Mouse (Mus musculus) layer of hippocampus, adult 6 months (tissue): ENCODE data around the gene Trim66. TPM values are rescaled to one million over a fixed set of nuclear protein-coding genes. Genes with fewer than 3 reads are reported as not detected.

ENCODE experiments used
- long read RNA-seq, 2 experiments: library from polyadenylated mRNA; unstranded; transcript quantifications; one replicate each; pipeline ENCODE4 v2.0.0; 2019 to 2020
- microRNA-seq: library from miRNA; unstranded; fragments of <30 nt; microRNA quantifications from one replicate; pipeline ENCODE4 v1.2.0, GENCODE M21; 2020
- polyA plus RNA-seq: library from polyadenylated mRNA; unstranded; fragments of <200 nt; fragmentation: Nextera tagmentation; gene quantifications from 2 replicates; pipeline ENCODE4 v1.2.3, GENCODE M21; 2021

The Trim66 gene
- 1.3 and 1.6 TPM in 2 replicates for polyA plus RNA-seq
- long read RNA-seq, experiment 1, partial matches to known transcripts = 0 of 2 reads
- long read RNA-seq, experiment 1, other reads (novel, unspliced or antisense) = 2 of 2 reads
- long read RNA-seq, experiment 2, partial matches to known transcripts = 3 of 13 reads
- long read RNA-seq, experiment 2, other reads (novel, unspliced or antisense) = 10 of 13 reads

GRCm38 (mm10) chr7:109508034-109508433 lies at the start of gene Trim66:
TSS of gene Trim66 (minus strand) at chr7:109508134.

GRCm38 (mm10) chr7:109518838-109519696 lies 11.1 kb upstream of the Trim66 start, which contains the start of gene Rpl27a:
TSS of gene Rpl27a (plus strand) at chr7:109519147.

GRCm38 (mm10) chr7:109438781-109439591 lies 68.9 kb downstream of the Trim66 start, which contains the start of gene Stk33:
TSS of gene Stk33 (minus strand) at chr7:109439081.

Small RNA genes within 50 kb of the gene (microRNA-seq; reads per million reads assigned to microRNA genes)
- gene Gm47284 = not detected

Other genes with a start within 250 kb of the Trim66 start
- gene Stk33, start 69.1 kb downstream of the Trim66 start, polyA plus RNA-seq = 1.8 and 2.8 TPM in 2 replicates
- gene Rpl27a, start 11.0 kb upstream of the Trim66 start, polyA plus RNA-seq = 647 and 819 TPM in 2 replicates
- 5.1 and 5.9 TPM in 2 replicates for gene St5, start 195.5 kb upstream of the Trim66 start, polyA plus RNA-seq
- gene Akip1, start 195.6 kb upstream of the Trim66 start, polyA plus RNA-seq = 12.6 and 16.1 TPM in 2 replicates
- 0.48 and 0.77 TPM in 2 replicates for gene BC051019, start 215.7 kb upstream of the Trim66 start, polyA plus RNA-seq
- gene Ascl3, start 223.6 kb upstream of the Trim66 start, polyA plus RNA-seq = not detected in 2 replicates
- gene Tmem9b, start 244.7 kb upstream of the Trim66 start, polyA plus RNA-seq = 222 and 244 TPM in 2 replicates